Mouse (Mus musculus) skeletal muscle tissue, adult 2 months (tissue): ENCODE data around the gene Cep83.

Experiments used
- DNase-seq: peaks from one replicate; pipeline ENCODE4 v3.0.0-alpha.2; 2012; ENCODE audit warnings: low read depth, low spot score

Gene Cep83

DNA sequence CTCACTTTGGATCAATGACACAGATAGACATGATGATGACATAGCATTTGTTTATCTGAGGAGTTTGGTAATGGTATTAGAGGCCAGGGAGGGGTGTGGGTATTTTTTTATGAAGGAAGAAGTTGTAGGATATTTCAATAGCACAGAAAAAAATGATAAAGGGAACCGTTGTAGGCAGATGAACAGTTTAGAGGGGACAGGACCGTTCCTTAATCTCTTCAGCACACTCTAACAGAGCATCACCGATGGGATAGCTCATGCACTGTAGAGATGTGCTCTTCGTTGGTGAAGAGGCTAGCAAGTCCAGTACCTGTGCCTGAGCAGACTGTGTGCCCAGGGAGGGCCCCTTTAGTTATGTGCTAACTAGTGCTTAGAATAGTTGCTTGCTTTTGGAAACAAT is 90.9 kb downstream of the Cep83 start:
- no peak for DNase-seq

DNA sequence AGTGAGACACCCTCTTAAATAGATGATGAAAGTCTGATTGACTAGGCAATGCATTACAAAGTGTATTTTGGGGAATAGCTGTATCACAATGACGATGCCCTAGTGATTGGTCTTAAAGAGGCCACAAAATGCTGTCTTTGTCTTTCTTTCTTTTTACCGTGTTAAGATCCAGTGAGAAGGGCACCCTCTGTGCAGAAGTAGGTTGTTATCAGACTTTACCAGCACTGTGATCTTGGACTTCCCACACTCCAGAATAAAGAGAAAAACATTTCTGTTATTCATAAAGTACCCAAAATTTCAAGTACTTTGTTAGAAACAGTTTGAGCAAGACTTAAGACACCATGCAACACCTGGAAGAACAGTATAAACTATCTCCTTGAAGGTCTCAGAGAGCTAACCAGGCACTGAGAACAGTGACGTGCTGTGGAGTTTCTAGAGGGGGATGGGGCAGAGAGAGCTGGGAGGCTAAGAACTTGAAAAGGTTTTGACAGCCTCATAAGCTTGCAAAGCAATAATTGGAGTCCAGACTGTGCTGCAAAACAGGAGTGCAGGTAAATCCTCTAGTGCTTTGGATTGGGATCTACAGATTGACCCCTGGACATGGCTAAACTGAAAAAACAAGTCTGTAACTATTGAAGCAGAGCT is 92.3 kb downstream of the Cep83 start:
- DNase-seq = no peak

DNA sequence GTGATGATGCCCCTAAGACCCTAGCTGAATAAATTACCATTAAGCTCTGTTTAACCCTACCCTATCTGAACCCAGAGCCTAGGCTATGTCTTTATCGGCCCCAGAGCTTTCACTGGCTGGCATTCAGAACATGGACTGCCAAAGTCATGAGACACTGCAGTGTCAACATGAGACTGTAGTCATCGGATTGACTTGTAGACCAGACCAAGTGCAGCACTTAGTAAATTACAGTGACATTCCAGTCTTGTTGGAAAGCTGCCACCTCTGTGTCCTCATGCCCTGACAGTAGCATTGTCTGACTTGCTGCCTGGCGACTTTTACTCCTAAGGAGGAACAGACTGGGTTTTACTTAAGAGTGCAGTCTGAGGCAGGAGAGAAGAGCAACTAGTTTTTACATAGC is 100.8 kb downstream of the Cep83 start:
- no peak for DNase-seq

DNA sequence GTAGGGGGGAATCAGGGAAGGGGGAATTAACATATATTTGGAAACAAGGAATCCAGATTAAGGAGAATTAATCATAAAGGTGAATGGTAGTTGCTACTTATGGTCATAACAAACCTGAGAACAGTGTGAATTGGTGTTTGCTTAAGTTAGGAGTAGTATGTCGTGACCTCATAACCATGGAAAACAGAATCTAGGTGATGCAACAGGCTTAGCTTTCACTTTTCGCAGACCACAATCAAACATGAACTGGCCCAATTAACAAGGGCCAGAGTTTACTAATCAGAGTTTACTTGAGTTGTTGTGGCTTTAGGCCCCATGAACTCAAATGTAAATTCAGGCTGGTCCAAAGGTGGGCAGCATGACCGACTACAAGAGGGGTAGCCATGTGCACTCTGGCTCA is 105.5 kb downstream of the Cep83 start:
- no peak for DNase-seq

DNA sequence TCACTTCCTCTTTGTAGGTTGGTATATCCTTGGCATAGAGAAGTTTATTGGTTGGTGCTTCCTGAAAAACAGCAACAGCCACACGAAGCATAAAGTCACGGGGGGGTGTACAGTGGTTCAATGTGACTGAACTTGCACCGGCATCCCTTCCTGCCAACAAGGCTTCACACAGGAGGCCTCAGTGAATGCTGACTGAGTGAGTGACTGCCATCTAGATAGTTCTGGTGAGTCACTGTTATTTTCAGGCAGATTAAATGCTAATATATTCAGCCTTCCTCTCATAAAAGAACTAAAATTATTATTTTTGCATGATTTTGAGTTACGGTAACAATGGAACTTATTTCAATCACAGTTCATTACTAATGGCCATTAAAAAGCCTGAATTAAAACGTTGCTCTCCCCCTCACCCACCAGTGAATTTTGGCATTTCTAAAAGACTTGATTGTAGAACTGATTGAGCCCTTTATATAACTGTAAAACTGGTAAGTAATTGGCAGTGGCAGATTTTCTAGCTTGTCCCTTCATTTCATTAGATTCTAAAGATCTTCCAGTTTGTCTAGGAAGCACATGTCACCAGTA is 106.3 kb downstream of the Cep83 start:
- DNase-seq = no peak

DNA sequence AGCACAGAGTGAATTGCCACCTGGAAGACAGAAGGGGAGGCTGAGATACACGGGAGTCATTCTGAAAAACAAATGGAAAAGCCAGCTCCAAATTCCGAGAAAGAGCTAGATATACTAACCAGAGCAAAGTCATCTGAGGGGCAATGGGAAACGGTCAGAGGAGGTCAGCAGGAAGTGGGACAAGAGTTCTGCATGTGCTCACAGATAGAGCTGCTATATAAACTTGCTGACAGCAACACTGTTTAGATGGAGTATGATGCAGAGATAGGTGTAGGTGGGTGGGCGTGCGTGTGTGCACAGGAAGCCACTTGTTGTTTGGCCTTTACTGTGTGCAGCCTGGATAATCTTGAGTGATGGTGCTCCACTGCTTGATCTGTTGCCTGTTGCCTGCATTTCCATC is 109.7 kb downstream of the Cep83 start:
- no peak for DNase-seq

DNA sequence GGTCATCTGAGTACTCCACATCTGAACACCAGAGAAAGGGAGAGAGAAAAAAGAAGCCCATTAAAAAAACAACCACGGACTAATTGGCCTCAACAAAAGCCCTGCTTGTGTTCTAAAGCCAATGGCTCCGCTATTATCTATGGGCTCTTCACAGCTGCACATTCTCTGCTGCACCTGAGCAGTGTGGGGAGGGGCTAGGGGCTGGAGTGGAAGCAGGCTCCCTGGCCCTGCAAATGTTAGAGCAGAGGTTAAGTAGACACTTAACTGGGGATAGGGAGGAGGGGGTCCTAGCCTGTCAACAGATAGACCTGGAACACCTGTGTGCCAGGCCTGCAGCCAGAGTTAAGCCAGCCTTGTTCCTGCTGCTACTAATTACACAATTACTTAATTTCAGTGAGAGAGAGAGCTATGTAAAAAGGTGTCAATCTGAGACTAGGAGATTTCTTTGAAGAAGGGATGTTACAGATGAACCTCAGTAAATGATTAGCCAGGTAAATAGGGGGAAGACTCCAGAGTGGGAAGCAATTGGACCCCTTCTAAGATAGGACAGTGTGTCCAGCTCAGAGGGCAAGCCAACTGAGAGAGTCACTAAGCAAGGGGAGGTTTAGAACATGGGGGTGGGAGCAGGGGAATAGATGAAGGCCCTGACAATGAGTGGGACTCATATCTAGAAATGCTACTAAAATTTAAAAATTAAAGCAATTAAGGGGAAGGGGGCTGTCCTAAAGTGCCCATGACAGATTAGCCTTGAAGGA is 111.2 kb downstream of the Cep83 start:
- DNase-seq = no peak

DNA sequence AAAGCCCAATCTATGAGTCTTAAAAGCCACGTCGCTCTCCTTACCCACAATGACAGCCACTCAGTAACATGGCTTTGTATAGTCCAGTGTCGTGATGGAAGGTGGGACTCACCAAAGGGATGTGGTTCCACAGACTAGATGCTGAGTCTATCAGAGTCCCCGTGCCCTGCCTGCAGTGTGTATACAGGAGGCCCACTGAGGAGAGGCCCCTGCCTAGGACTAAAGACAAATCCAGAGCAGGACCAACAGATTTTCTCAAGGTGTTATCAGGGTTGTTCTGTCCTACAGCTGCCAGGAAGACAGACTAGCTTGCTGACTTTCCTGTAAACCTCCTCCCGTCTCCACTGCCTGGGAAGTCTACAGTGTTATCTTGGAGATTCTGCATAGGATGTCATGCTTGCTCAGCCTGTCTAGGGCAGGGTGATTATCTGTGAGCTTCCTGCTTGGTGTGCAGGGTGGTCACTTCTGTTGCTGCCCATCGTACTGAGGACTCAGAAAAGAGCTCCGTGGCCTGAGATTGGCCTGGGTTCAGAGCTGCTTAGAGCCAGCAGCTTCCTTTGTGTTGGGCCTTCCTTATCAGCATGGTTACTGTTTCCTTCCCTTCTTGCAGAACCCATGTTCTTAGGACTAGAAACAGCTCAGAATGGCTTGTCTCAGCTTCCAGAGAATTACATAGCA is 112.4 kb downstream of the Cep83 start:
- no peak for DNase-seq

DNA sequence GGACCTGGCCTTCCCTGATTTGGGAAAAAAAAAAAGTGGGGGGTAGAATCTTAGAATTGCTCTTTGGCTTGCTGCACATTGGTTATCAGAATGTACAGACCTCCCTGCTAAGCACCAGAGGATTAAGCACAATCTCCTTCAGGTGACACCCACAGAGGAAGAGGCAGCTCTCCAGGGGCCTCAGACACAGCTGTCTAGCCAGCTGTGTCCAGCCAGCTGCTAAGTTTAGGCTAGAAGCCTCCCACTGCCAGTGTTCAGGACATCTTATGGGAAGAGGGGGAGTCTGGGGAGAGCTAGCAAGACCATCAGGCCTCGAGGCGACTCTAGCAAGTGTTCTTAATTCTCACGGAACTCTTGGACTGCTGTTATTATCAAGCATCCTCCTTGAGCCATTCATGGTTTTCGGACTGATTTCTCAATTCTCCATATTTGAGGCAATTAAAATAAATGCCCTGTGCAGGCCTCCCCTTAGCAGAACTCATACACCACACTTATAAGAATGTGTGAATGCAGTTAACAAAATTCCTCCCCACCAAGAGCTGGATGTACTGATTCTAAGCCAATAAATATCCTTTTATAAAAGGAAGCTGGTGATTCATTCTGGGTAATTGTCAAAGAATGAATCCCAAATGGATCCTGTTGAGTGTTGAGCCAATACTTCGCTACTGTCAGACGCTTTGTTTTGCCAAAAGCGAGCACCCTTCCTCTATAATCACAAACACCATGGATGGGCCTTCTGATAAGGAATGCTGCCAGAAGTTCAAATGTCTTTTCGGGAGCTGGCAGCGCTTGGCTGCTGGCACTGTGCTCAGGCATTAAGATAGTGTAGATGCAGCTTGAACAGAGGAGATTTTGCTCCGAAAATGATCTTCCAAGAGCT is 115.8 kb downstream of the Cep83 start:
- no peak for DNase-seq

DNA sequence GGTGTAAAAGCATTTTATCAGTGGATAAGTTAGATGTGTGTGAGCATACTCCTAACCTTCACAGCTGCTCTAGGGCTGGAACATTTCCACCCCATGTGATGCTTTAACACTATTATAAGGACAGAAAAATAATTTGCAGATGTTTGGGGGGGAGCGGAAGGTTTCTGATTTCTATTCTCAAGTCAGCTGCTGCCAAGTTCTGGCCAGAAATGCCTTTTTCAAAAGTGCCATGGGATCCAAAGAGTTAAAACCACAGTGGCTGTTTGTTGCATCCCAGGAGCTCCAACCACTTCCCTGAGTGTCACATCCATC is 116.4 kb downstream of the Cep83 start:
- DNase-seq = no peak

DNA sequence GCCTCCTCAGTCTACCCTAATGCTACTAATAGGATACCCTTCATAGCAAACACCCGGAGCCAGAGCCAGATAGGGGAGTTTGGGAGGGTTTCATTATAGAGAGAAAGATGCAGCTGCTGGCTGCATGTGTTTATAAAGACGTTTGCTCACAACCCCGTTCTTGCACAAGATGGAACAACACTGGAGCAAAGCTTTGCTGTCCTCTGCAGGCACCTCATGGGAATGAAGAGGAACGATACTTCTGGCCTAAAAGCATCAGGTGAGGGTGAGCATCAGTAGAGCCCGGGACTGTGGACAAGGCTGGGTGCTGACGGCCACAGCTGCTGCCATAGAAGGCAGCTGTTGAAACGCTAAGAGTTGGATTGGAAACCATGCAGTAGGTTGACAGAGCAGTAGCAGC is 118.9 kb downstream of the Cep83 start:
- no peak for DNase-seq

DNA sequence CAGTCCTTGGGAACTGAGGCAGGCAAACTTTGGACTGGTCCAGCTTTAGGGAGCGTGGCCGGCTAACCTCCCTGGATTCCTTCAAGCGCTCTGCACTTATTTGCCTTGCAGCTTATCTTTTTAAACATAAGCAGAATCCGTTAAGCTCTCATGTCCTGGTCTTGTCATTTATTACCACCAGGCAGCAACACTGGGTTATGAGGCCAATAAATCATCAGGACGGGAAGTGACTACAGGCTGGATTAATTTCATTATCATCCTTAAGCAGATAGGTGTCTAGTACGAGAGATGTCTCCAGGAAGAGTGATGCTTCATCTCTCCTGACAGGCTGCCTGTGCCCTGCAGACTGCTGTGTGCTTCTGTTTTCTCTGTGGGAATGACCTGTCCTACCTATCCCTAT is 119.8 kb downstream of the Cep83 start:
- no peak for DNase-seq

DNA sequence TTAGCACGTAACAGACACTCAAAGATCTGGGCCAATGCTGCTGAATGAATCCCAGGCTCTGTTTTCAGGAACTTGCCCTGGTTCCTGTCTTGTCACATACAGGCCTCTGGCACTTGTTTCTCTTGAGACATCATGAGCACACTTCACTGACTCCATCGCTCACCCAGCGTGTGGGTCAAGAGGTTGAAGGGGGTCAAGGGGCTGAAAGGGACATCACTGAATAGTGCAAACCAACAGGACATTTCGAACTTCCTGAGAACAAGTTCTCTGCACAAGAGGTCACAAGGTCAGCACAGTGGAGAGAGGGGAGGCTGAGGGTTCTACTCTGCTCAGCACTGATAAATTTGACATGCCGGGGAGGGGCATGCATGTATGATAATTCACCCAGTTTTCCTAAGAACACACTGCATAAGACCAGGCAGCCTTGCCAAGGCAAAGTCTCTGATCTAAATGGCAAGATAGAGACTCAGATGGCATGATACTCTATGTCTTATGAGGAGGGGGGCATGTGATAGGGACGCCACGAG is 121.6 kb downstream of the Cep83 start:
- DNase-seq = no peak

DNA sequence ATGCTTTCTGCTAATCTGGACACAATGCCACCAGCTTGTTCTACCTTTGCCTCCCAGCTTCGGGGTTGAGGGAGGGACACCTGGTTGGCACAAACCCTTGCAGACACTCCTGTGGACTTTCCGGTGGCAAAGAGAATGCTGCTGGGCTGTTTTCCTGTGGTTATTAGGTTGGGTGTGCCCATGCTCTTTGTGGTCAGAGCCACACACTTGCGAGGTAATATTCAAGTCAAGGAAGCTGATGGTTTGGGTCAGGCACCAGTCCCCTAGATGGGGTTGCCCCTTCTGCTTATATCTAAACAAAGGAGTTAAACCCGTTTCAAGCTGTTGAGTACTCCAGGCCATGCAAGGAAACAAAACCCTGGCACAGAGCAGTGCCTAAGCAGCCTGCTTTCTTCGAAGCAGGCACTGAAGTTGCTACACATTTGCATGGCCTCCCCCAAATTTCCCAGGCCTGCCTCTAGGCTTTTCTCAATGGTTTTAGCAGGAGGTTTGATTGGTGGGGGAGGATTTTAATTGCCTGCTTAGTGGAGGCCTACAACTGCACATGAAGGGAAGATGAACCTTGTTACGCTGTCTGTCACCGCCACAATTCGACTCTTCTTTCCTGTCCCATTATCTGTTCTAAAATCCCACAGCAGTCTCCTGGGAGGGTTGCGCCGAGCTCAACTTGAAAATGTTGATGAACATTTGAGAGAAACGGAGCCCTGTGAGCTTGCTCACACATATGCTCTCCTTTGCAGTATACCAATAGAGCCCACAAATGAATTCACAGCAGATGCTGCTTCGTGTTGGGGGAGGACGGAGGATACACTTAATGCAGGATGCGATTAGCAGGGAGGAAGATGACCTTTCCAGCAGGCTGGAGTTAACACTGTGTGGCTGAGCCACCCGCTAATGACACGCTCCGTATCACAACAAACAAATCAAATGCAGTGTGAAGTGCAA is 123.7 kb downstream of the Cep83 start:
- no peak for DNase-seq

DNA sequence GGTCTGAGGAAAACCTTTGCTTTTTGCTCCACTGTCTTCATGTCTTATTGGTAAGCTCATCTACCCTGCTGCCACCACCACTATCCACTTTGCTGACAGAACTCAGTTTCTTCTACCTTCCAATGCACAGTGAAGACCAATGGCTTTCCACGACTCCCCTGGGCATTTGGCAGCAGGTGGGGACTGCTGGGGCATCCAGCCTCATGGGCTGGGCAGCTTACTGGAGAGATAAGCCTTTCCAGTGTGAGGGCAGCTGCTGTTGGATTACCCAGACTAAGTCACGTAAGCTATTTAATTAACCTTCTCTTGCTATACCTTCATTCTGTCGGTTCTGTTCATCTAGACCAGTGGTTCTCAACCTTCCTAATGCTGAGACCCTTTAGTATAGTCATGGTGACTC is 129.7 kb downstream of the Cep83 start:
- DNase-seq = no peak

DNA sequence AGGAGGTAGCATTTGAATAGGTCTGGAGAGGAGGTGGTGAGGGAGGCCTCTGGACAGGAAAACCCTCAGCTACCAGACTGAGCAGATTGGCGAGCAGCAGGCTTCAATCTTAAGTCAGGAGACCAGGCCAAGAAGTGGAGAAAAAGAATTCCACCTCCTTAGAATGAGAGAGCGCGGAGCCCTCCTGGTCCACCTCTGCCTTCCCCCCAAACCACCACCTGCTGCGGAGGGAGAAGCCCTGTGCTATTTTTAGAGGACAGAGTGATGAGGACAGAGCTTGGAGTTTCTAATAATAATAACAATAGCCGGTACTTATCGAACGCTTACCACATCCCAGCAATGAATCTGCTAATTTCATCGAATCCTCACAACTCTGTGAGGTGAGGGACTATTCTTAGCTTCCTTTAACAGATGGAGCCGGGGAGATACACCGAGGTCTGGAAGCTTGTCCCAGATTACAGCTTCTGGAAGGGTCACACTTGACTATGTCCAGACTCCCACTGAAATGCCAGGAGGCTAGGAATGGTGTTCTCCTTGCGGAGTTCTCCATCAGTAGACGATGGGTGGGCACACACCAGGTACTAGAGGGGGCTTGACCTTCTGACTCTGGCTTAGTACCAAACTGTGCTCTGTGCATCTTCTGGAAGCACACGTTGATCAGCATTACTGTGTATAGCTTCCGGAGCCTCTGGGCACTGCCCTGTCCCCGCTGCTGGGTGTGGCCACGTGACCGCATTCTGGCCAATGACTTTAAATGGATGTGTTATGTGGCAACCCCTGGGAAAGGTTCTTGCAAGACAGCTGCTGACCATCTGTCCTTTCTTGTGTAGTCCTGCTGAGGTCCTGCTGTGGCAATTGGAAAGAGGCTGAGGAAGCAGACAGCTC is 130.6 kb downstream of the Cep83 start:
- no peak for DNase-seq

DNA sequence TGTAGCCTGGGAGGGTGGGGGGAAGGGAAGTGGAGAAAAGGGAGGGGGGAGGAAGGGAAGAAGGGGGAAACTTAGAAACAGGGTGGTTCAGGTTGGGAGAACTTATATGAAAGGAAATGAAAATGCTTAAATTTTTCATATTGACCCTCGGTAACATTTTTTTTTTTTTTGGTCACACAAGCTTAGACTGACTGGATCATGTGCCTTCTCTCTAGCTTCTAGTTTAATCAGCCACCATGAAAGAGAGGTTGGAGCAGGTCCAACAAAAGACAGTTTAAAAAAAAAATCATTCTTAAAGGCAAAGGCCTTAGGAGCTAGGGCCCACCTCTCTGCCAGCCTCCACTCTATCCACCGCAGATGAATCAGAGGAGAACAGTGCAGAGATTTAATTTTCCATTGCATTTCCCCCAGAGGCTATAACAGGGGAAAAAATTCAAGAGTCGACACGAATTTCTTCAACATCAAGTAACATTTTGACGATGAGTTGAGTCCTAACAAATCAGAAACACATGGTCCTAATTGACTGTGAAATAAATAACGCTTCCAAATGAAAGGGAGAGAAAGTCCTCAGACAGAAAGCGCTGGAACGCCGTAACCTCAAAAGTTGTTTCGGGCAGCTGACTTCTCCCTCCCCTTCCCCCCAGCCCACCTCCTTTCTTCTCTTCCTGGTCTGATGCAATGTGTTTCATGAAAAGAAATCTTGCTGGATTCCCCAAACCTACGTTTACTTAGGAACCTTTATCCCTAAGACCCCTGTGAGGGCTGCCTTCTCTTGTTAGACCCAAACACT is 135.7 kb downstream of the Cep83 start:
- peak; percentile 34 for DNase-seq

DNA sequence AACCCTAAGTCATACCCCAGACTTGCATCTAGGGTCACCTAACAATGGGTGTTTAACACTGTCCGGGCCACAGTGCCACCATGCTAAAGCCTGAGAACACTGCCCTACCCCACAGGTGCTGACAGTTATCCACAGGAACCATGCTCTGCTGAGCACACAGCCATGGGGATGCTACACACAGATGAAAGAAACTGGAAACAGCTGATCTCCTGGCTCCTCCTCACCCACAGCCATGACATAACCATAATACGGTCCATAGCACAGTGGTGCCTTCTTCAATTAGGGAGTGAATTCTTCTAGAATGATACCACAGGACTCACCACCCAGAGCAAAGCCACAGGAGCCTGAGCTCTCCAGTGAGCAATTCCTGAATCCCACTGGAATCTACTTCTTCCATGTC is 137.5 kb downstream of the Cep83 start:
- DNase-seq = no peak

DNA sequence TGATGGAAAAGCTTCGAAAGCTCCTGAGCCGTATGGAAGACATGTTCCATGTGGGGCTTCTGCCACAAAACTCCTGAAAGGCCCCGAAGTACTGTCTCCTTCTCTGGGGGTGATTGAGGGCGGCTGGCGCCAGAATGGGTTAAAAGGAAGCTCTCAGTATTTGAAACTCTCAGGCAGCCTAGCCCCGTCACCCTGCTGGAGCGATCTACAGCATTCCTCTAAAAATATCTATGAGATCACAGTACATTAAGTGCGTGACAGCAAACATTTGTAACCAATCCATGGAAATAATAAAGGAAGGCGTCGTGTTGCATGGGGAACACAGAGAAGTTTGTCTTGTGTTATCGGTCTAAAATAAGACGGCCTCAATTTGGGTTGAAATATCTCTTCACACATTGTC is 138.0 kb downstream of the Cep83 start:
- DNase-seq = no peak
